Mouse (Mus musculus): ENCODE results near the gene Kcns1. TPM values are rescaled to one million over a fixed set of nuclear protein-coding genes. Genes with fewer than 3 reads are reported as not detected.

Gene Kcns1
- total and polyA plus RNA-seq, 2 experiments from 2014 or later = 0.04 TPM; not detected in 1

- H3K27me3 ChIP-seq (ENCODE audit: control insufficient read depth, insufficient read depth, low read length) = no peaks in the 10 kb centered on the region
- no peaks in the 10 kb centered on the region for H3K4me1 ChIP-seq (ENCODE audit: control insufficient read depth, insufficient read depth)
- no peak overlapping the region for H3K9ac ChIP-seq (replicated peaks; ENCODE audit: low read depth, low read length)
- no peaks in the 10 kb centered on the region for H3K9me3 ChIP-seq (replicated peaks; ENCODE audit: control insufficient read depth, low read length)
- no peak overlapping the region for H3K27ac ChIP-seq (ENCODE audit: low read depth)
- WGBS = 54% methylated on average over 6 of the region's 6 CpGs
- ATAC-seq (ENCODE audit: insufficient read depth, low read depth) (no peak; the same call in 1 of the 2 replicates), DNase-seq (ENCODE audit: low spot score) (peak; percentile 33)
- TF ChIP-seq CTCF (IDR thresholded peaks at IDR 0.05; ENCODE audit: low read depth) (peak; percentile 78), EP300 (IDR thresholded peaks at IDR 0.05; ENCODE audit: low read depth) (no peak)
- H3K36me3 ChIP-seq (replicated peaks; ENCODE audit: control insufficient read depth, insufficient read depth, low read length) = no peaks in the 10 kb centered on the region; the same call in none of the 2 replicates
- no peak overlapping the region for H3K4me2 ChIP-seq (ENCODE audit: low read depth, low read length)
- H3K4me3 ChIP-seq (ENCODE audit: low read depth, low read length) = no peak overlapping the region
These were observed 36.4 kb downstream of the Kcns1 start for GRCm38 (mm10) chr2:164134563-164134962.

- H3K9ac ChIP-seq (replicated peaks; ENCODE audit: low read depth, low read length) = no peak overlapping the region
- DNase-seq (ENCODE audit: low spot score) (no peak), ATAC-seq (ENCODE audit: insufficient read depth, low read depth) (no peak)
- no peaks in the 10 kb centered on the region for H3K4me1 ChIP-seq (ENCODE audit: control insufficient read depth, insufficient read depth)
- H3K36me3 ChIP-seq (replicated peaks; ENCODE audit: control insufficient read depth, insufficient read depth, low read length) = no peaks in the 10 kb centered on the region; the same call in none of the 2 replicates
- H3K4me3 ChIP-seq (ENCODE audit: low read depth, low read length) = no peak overlapping the region
- no peaks in the 10 kb centered on the region for H3K9me3 ChIP-seq (replicated peaks; ENCODE audit: control insufficient read depth, low read length)
- no peak for TF ChIP-seq EP300 (IDR thresholded peaks at IDR 0.05; ENCODE audit: low read depth)
- no peak for TF ChIP-seq CTCF (IDR thresholded peaks at IDR 0.05; ENCODE audit: low read depth)
- 85% methylated on average over 1 of the region's 1 CpGs for WGBS
- H3K27me3 ChIP-seq (ENCODE audit: control insufficient read depth, insufficient read depth, low read length) = no peaks in the 10 kb centered on the region
- no peak overlapping the region for H3K27ac ChIP-seq (ENCODE audit: low read depth)
- H3K4me2 ChIP-seq (ENCODE audit: low read depth, low read length) = no peak overlapping the region
These were observed 39.3 kb downstream of the Kcns1 start for GRCm38 (mm10) chr2:164131586-164131985.

- 89% methylated on average over 12 of the region's 12 CpGs for WGBS
- H3K36me3 ChIP-seq (replicated peaks; ENCODE audit: control insufficient read depth, insufficient read depth, low read length) = peaks cover under 1% of the 10 kb centered on the region
- no peak overlapping the region for H3K4me3 ChIP-seq (ENCODE audit: low read depth, low read length)
- no peaks in the 10 kb centered on the region for H3K27me3 ChIP-seq (ENCODE audit: control insufficient read depth, insufficient read depth, low read length)
- DNase-seq (ENCODE audit: low spot score) = no peak
- H3K4me1 ChIP-seq (ENCODE audit: control insufficient read depth, insufficient read depth) = no peaks in the 10 kb centered on the region
- H3K4me2 ChIP-seq (ENCODE audit: low read depth, low read length) = no peak overlapping the region
- no peak overlapping the region for H3K27ac ChIP-seq (ENCODE audit: low read depth)
- ATAC-seq (ENCODE audit: insufficient read depth, low read depth) = no peak
- no peak overlapping the region for H3K9ac ChIP-seq (replicated peaks; ENCODE audit: low read depth, low read length)
- H3K9me3 ChIP-seq (replicated peaks; ENCODE audit: control insufficient read depth, low read length) = no peaks in the 10 kb centered on the region
- no peak for TF ChIP-seq EP300 (IDR thresholded peaks at IDR 0.05; ENCODE audit: low read depth)
These were observed 42.1 kb downstream of the Kcns1 start for GRCm38 (mm10) chr2:164128576-164129411.

DNA sequence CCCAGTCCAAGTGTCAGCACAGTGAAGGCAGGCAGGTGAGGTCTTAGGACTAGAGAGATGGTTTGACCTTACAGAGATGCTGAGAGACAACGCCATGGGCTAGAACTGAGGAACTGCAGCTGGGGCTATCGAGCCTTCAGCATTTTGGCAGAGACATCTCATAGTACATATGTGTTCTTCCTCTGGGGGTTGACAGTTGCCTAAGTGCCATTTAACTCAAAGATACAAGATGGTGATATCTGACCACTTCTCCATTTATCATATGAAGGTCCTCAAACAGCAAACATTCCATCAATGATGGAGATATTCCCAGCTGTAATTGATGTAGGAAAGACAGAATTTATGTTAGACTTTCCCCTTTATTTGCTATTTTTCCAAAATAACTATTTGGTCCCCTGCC lies 43.6 kb downstream of the Kcns1 start:
- 89% methylated on average over 2 of the region's 2 CpGs for WGBS
- Histone ChIP-seq H3K27ac (ENCODE audit: low read depth) (no peak overlapping the region), H3K4me1 (ENCODE audit: control insufficient read depth, insufficient read depth) (no peaks in the 10 kb centered on the region), H3K36me3 (replicated peaks; ENCODE audit: control insufficient read depth, insufficient read depth, low read length) (peaks cover 5% of the 10 kb centered on the region), H3K4me2 (ENCODE audit: low read depth, low read length) (no peak overlapping the region), H3K9ac (replicated peaks; ENCODE audit: low read depth, low read length) (no peak overlapping the region), H3K27me3 (ENCODE audit: control insufficient read depth, insufficient read depth, low read length) (no peaks in the 10 kb centered on the region), H3K4me3 (ENCODE audit: low read depth, low read length) (no peak overlapping the region), H3K9me3 (replicated peaks; ENCODE audit: control insufficient read depth, low read length) (no peaks in the 10 kb centered on the region)
- no peak for DNase-seq (ENCODE audit: low spot score)
- ATAC-seq (ENCODE audit: insufficient read depth, low read depth) = no peak
- TF ChIP-seq CTCF (IDR thresholded peaks at IDR 0.05; ENCODE audit: low read depth) (no peak), EP300 (IDR thresholded peaks at IDR 0.05; ENCODE audit: low read depth) (no peak)

DNA sequence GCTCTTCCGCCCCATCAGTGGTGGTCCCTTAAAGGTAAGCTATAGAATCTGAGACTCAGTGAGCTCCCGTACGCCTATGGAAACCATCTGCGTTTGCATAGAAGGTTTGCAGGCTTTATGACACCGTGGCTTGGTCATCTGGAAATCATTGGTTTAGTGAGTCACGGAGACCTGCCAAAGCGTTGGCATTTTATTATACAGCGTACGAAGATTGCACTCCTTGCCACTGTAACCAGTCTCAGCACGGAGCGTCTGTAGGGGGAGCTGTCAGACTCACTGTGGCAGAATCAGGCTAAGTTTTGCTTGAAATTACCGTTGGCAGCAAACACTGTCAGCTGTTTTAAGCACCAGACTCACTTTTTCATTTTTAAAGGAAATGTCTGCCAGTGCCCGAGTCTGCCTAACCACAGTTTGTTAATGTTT lies 44.4 kb downstream of the Kcns1 start:
- Histone ChIP-seq H3K4me3 (ENCODE audit: low read depth, low read length) (no peak overlapping the region), H3K36me3 (replicated peaks; ENCODE audit: control insufficient read depth, insufficient read depth, low read length) (peaks cover 5% of the 10 kb centered on the region), H3K9me3 (replicated peaks; ENCODE audit: control insufficient read depth, low read length) (no peaks in the 10 kb centered on the region), H3K27me3 (ENCODE audit: control insufficient read depth, insufficient read depth, low read length) (no peaks in the 10 kb centered on the region), H3K27ac (ENCODE audit: low read depth) (no peak overlapping the region), H3K9ac (replicated peaks; ENCODE audit: low read depth, low read length) (no peak overlapping the region), H3K4me1 (ENCODE audit: control insufficient read depth, insufficient read depth) (no peaks in the 10 kb centered on the region), H3K4me2 (ENCODE audit: low read depth, low read length) (no peak overlapping the region)
- WGBS = 82% methylated on average over 13 of the region's 13 CpGs
- TF ChIP-seq CTCF (IDR thresholded peaks at IDR 0.05; ENCODE audit: low read depth) (peak; percentile 46), EP300 (IDR thresholded peaks at IDR 0.05; ENCODE audit: low read depth) (no peak)
- DNase-seq (ENCODE audit: low spot score) = no peak
- ATAC-seq (ENCODE audit: insufficient read depth, low read depth) = no peak

Data from heart, postnatal 0 days (tissue).